Mouse (Mus musculus) small intestine, adult 2 months (tissue): ENCODE measurements at regions not wholly inside any gene's neighbourhood (a gene's known extent, or its start where the extent isn't known, plus 50 kb on each side); places are given as distances from the start of the nearest gene placed in this dataset.

Experiments used
- CTCF ChIP-seq: fragments of 200-500 bp; IDR thresholded peaks from 2 replicates; pipeline ENCODE4 v1.5.1; 2012; ENCODE audit warnings: low read depth, mild to moderate bottlenecking, control low read depth, inconsistent platforms, low read length, moderate library complexity, mixed read lengths; ENCODE audit not compliant: insufficient replicate concordance, insufficient read length; ENCODE audit errors: extremely low read depth
- POLR2A ChIP-seq: fragments of 200-500 bp; IDR thresholded peaks from 2 replicates; pipeline ENCODE4 v1.6.1; 2012; ENCODE audit warnings: low read depth, mild to moderate bottlenecking, control low read depth, inconsistent platforms, low read length, moderate library complexity

GRCm38 (mm10) chr15:56046679-56047532 lies 1430.5 kb downstream of the Slc22a22 start:
- TF ChIP-seq POLR2A (no peak), CTCF (peak; percentile 63; the same call in 1 of the 2 replicates)
